Mouse (Mus musculus) embryonic facial prominence, embryonic 15.5 days (tissue): ENCODE measurements around the gene Sctr. TPM values are rescaled to one million over a fixed set of nuclear protein-coding genes. Genes with fewer than 3 reads are reported as not detected.

Experiments
- ATAC-seq: fragments of 200-750 bp; cut with Nextera tagmentation; 2 replicates; pipeline ENCODE4 v1.8.0; 2017; ENCODE audit warnings: low read depth, moderate TSS enrichment; ENCODE audit not compliant: insufficient number of reproducible peaks, low FRiP score, low TSS enrichment
- H3K27ac ChIP-seq: fragments of 300-500 bp; sonication (generic); replicated peaks from 2 replicates; pipeline ENCODE4 v1.5.1; 2015; ENCODE audit warnings: mild to moderate bottlenecking, inconsistent platforms
- H3K27me3 ChIP-seq: fragments of 300-500 bp; sonication (generic); 2 replicates; pipeline ENCODE4 v1.6.1; 2015; ENCODE audit warnings: inconsistent platforms
- H3K36me3 ChIP-seq: fragments of 300-500 bp; sonication (generic); 2 replicates; pipeline ENCODE4 v1.6.1; 2015; ENCODE audit warnings: mild to moderate bottlenecking, inconsistent platforms
- H3K4me1 ChIP-seq: fragments of 300-500 bp; sonication (generic); 2 replicates; pipeline ENCODE4 v1.6.1; 2015; ENCODE audit warnings: inconsistent platforms
- H3K4me2 ChIP-seq: fragments of 300-500 bp; sonication (generic); replicated peaks from 2 replicates; pipeline ENCODE4 v1.6.1; 2015; ENCODE audit warnings: mild to moderate bottlenecking, inconsistent platforms
- H3K4me3 ChIP-seq: fragments of 300-500 bp; sonication (generic); replicated peaks from 2 replicates; pipeline ENCODE4 v1.5.1; 2015; ENCODE audit warnings: mild to moderate bottlenecking, inconsistent platforms
- H3K9ac ChIP-seq: fragments of 300-500 bp; sonication (generic); 2 replicates; pipeline ENCODE4 v1.6.1; 2015; ENCODE audit warnings: inconsistent platforms
- H3K9me3 ChIP-seq: fragments of 300-500 bp; sonication (generic); replicated peaks from 2 replicates; pipeline ENCODE4 v1.6.1; 2016; ENCODE audit warnings: inconsistent platforms
- WGBS: fragments of 180-500 bp; shearing (Covaris S2); methylation state at CpG from one replicate; pipeline ENCODE4 v1.1.7; 2015; 5-methylcytosine and 5-hydroxymethylcytosine counted together
- polyA plus RNA-seq: library from polyadenylated mRNA; unstranded; fragments of >200 nt; fragmentation: Nextera tagmentation; extraction: Ambion mirVana; gene quantifications from 2 replicates; pipeline ENCODE4 v1.2.1, GENCODE M21; 2015

Gene Sctr
- 0.08 and 0.20 TPM in 2 replicates for polyA plus RNA-seq

DNA sequence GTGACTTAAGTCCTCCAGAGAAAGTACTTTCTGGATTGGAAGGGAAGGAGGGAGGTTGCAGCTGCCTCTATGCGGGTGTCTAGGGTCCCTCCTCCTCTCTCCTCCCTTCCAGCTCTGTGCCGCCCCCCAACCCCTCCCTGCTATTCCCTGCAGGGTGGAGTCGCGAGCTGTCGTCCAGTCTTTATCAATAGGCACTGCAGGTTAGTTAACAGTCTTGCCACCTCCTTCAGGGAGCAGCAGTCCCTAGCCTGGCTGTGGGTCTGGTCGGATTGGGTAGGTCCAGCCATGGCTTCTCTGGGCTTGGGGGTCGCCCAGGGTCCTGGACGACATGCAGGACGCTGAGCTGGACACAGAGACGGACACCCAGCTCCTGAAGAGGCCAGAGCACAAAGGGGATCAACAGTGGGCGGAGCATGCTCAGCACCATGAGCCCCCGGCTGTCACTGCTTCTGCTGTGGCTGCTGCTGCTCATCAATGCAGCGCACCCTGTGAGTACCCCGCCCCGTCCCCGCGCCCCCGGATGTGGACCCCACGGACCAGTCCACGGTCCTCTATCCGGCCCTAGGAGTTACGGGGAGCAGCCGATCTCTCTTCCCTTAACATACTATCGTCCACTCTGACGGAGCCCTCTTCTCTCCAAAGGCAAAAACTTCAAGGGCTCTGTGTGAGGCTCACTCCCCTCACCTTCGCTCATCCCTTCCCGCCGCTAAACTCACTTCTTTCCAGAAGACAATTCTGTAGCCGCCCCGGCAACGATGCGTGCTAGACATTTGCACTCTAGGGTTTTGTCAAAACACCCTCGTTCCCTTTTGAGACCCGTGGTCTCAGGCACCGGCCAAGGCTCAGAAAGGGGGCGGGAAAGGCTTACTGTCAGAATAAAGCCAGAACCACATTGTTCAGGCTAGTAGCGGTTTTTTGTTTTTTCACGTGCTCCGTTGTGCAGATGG, at the start of gene Sctr:
TSS of gene Sctr (plus strand) at position 51 of the 947 bp plus-strand sequence.
- Histone ChIP-seq H3K4me3 (peak within 1 kb of the TSS; percentile 38), H3K4me1 (peaks cover 18% of the 10 kb centered on the region), H3K4me2 (peak within 1 kb of the TSS; percentile 63), H3K27me3 (peaks cover 40% of the 10 kb centered on the region), H3K27ac (no peak within 1 kb of the TSS), H3K36me3 (no peaks in the 10 kb centered on the region), H3K9ac (no peak within 1 kb of the TSS), H3K9me3 (no peaks in the 10 kb centered on the region)
- ATAC-seq, result 0 out of 2 replicates have a peak, but pooled peaks have one; percentile 23
- WGBS, result 1% methylated on average over 39 of the region's 39 CpGs

- H3K27me3 ChIP-seq, result no peaks in the 10 kb centered on the region
- H3K27ac ChIP-seq, result no peak overlapping the region
- WGBS, result 61% methylated on average over 9 of the region's 9 CpGs
- H3K9ac ChIP-seq, result no peak overlapping the region
- no peak overlapping the region for H3K4me3 ChIP-seq
- H3K36me3 ChIP-seq, result no peaks in the 10 kb centered on the region
- no peak for ATAC-seq
- H3K4me2 ChIP-seq, result no peak overlapping the region
- no peaks in the 10 kb centered on the region for H3K9me3 ChIP-seq
- H3K4me1 ChIP-seq, result no peaks in the 10 kb centered on the region
These were observed 48.9 kb upstream of the Sctr start for GRCm38 (mm10) chr1:119957716-119958222.

GRCm38 (mm10) chr1:119959464-119959863, 47.2 kb upstream of the Sctr start:
- Histone ChIP-seq H3K9ac (no peak overlapping the region), H3K9me3 (no peaks in the 10 kb centered on the region), H3K27me3 (no peaks in the 10 kb centered on the region), H3K4me3 (no peak overlapping the region), H3K4me1 (no peaks in the 10 kb centered on the region), H3K36me3 (no peaks in the 10 kb centered on the region), H3K27ac (no peak overlapping the region), H3K4me2 (no peak overlapping the region)
- no peak for ATAC-seq
- 92% methylated on average over 4 of the region's 4 CpGs for WGBS

- Histone ChIP-seq H3K27me3 (no peaks in the 10 kb centered on the region), H3K9ac (no peak overlapping the region), H3K9me3 (no peaks in the 10 kb centered on the region), H3K4me2 (no peak overlapping the region), H3K4me3 (no peak overlapping the region), H3K27ac (no peak overlapping the region), H3K36me3 (no peaks in the 10 kb centered on the region), H3K4me1 (no peaks in the 10 kb centered on the region)
- 49% methylated on average over 7 of the region's 7 CpGs for WGBS
- no peak for ATAC-seq
These were observed 46.8 kb upstream of the Sctr start for GRCm38 (mm10) chr1:119959920-119960319.

GRCm38 (mm10) chr1:119965804-119966514, 40.7 kb upstream of the Sctr start:
- Histone ChIP-seq H3K4me3 (no peak overlapping the region), H3K9me3 (no peaks in the 10 kb centered on the region), H3K27me3 (no peaks in the 10 kb centered on the region), H3K4me1 (no peaks in the 10 kb centered on the region), H3K27ac (no peak overlapping the region), H3K4me2 (no peak overlapping the region), H3K9ac (no peak overlapping the region), H3K36me3 (no peaks in the 10 kb centered on the region)
- 46% methylated on average over 12 of the region's 12 CpGs for WGBS
- ATAC-seq, result no peak

DNA sequence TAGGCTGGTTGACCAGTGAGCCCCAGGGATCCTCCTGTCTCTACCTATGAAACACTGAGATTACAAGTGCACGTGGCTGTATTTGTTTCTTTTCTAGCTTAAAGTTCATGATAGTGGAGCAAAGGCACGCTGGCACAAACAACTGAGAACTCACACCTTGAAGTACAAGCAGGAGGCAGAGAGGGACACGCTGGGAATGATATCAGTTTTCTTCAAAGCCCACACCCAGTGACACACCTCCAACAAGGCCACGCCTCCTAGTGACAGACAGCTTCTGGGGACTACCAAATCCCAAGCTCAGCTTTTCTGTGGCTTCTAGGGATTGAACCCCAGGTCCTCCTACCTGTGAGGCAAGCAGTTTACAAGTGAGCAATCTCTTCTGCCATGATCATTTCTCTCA, 33.6 kb upstream of the Sctr start:
- Histone ChIP-seq H3K4me1 (no peaks in the 10 kb centered on the region), H3K9ac (no peak overlapping the region), H3K27ac (no peak overlapping the region), H3K27me3 (no peaks in the 10 kb centered on the region), H3K4me2 (no peak overlapping the region), H3K9me3 (no peaks in the 10 kb centered on the region), H3K36me3 (no peaks in the 10 kb centered on the region), H3K4me3 (no peak overlapping the region)
- no peak for ATAC-seq
- 32% methylated on average over 4 of the region's 4 CpGs for WGBS

GRCm38 (mm10) chr1:119975141-119975540, 31.6 kb upstream of the Sctr start:
- H3K27me3 ChIP-seq, result no peaks in the 10 kb centered on the region
- H3K9ac ChIP-seq, result no peak overlapping the region
- H3K4me1 ChIP-seq, result no peaks in the 10 kb centered on the region
- ATAC-seq, result no peak
- no peak overlapping the region for H3K4me3 ChIP-seq
- no peaks in the 10 kb centered on the region for H3K9me3 ChIP-seq
- no peak overlapping the region for H3K4me2 ChIP-seq
- WGBS, result 74% methylated on average over 4 of the region's 4 CpGs
- H3K36me3 ChIP-seq, result no peaks in the 10 kb centered on the region
- no peak overlapping the region for H3K27ac ChIP-seq

GRCm38 (mm10) chr1:119986555-119986954, 20.1 kb upstream of the Sctr start:
- no peak for ATAC-seq
- H3K9me3 ChIP-seq, result no peaks in the 10 kb centered on the region
- no peak overlapping the region for H3K4me2 ChIP-seq
- WGBS, result 79% methylated on average over 5 of the region's 5 CpGs
- no peaks in the 10 kb centered on the region for H3K4me1 ChIP-seq
- no peak overlapping the region for H3K27ac ChIP-seq
- H3K27me3 ChIP-seq, result no peaks in the 10 kb centered on the region
- no peaks in the 10 kb centered on the region for H3K36me3 ChIP-seq
- no peak overlapping the region for H3K9ac ChIP-seq
- no peak overlapping the region for H3K4me3 ChIP-seq

DNA sequence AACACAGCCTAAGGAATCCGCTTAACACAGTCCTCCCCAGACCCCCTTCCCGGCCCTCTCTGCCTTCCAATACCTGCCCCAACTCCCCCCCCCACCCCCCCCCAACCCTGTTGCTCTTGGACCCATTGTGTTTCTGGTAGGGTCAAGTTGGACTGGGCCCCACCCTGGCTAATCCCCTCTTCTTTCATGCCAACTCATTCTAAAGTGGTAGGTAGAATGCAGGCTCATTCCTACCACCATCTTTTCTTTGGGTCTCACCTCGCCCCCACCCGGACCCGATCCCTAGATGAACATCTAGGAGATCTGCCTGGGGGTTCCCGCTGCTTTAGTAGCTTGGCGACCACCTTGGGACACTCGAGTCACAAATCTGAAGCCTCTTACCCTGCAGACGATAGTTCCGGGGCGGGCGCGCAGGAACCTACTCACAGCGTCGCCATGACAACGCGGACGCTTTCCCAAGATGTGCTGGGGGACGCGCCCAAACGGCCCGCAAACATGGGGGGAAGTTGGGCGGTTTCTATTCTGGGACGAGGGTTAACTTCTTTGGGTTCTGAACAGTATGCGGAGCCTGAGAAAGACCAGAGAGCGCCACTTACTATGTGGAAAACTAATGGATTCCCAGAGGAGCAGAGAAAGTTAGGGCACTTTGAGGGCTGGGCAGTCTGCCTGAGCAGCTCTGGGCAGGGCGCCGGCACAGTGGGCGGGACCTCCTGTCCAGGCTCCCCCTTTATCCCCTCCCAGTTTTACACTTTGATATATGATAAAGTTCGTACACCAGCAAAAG, 9.7 kb upstream of the Sctr start, which contains the start of gene Cfap221:
TSS of gene Cfap221 (minus strand) at position 437 of the 784 bp plus-strand sequence.
- ATAC-seq, result peak; percentile 82
- Histone ChIP-seq H3K27me3 (no peaks in the 10 kb centered on the region), H3K36me3 (no peaks in the 10 kb centered on the region), H3K9ac (0 out of 2 replicates have a peak within 1 kb of the TSS, but pooled peaks have one; percentile 9), H3K9me3 (no peaks in the 10 kb centered on the region), H3K4me1 (no peaks in the 10 kb centered on the region), H3K4me2 (peak within 1 kb of the TSS; percentile 79), H3K27ac (no peak within 1 kb of the TSS), H3K4me3 (peak within 1 kb of the TSS; percentile 52)
- 4% methylated on average over 30 of the region's 30 CpGs for WGBS

DNA sequence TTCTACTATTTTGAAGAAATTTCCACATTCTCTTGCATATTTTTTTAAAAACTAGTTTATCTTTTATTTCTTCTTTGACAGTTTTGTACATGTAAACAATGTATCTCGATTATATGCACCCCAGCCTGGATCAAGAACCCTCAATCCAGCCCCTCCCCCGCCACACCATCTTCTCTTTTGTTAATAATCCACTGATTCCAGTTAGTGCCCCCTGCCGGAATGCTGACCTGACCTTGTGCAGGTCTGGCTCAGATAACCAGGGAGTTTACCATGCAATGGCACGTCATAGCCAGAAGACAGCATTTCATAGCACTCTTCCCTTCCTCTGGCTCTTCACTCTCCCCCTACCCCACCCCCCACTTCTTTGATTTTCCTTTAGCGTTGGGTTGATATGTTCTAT, 9.1 kb upstream of the Sctr start:
- no peak overlapping the region for H3K9ac ChIP-seq
- peak overlapping the region; percentile 52 for H3K4me3 ChIP-seq
- ATAC-seq, result no peak
- H3K27me3 ChIP-seq, result no peaks in the 10 kb centered on the region
- H3K27ac ChIP-seq, result no peak overlapping the region
- 26% methylated on average over 5 of the region's 5 CpGs for WGBS
- no peaks in the 10 kb centered on the region for H3K9me3 ChIP-seq
- H3K4me1 ChIP-seq, result no peaks in the 10 kb centered on the region
- H3K4me2 ChIP-seq, result peak overlapping the region; percentile 79
- H3K36me3 ChIP-seq, result no peaks in the 10 kb centered on the region
